ENCODE assay signal across 9 mouse cellular contexts in the genomic region with DNA sequence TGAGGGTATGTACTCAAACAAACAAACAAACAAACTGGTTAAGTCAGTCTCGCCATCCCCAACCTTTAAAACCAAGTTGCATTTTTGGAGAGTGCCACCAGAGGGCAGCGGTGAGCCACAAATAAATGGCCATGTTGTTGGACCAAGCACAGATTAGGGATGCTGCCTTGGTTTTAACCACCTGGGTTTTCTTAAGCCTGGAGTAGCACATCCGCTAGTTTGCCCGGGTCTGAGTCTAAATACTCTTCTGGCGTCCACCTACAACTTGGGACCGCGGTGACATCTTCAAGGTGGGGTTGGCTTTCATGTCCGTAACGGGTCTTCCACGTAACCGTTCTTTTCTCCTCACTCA. TPM values are rescaled to one million over a fixed set of nuclear protein-coding genes. Genes with fewer than 3 reads are reported as not detected.
DNase-seq lines count a peak whose midpoint lies in the region; ATAC-seq and TF ChIP-seq lines count a peak whose summit lies in the region.
"Had no signal": no experiment of that assay in that cellular context is flagged by ENCODE, and none has a peak within 500 bp of the region (broad histone marks: within the 10 kb centered on the region; RNA-seq: fewer than 3 reads in every experiment).

No protein-coding gene starts in this region.

- H3K36me3 ChIP-seq in ES-E14 (ENCODE audit: control insufficient read depth, insufficient read depth, low read length, poor library complexity, severe bottlenecking), result no peaks in the 10 kb centered on the region
- H3K36me3 ChIP-seq: heart, embryonic 13.5 days had no signal

- in situ Hi-C loops in ES-E14 (cut with MboI; ENCODE audit: low sequenced_read_pairs in 2 of 2, unreplicated experiment in 2 of 2), result loop anchor here (5.0 to 10.0 kb wide), 2 partner anchors 239 to 242 kb away; no protein-coding TSS in a partner anchor

- no peak overlapping the region for H3K27ac ChIP-seq in ES-E14 (ENCODE audit: insufficient read depth, low read depth, low read length, poor library complexity, severe bottlenecking)
- H3K27ac ChIP-seq: heart, embryonic 13.5 days had no signal

- H3K9ac ChIP-seq in ES-E14 (ENCODE audit: insufficient read depth, low read depth, low read length, poor library complexity, severe bottlenecking), result no peak overlapping the region
- H3K9ac ChIP-seq: heart, embryonic 13.5 days had no signal

- ATAC-seq in activated CD4-positive, CD25-positive, alpha-beta regulatory T cell, adult 4 months, result no peak

- H3K9me3 ChIP-seq in ES-E14 (ENCODE audit: control insufficient read depth, insufficient read depth, low read depth, low read length), result no peaks in the 10 kb centered on the region
- H3K9me3 ChIP-seq: heart, embryonic 13.5 days had no signal

- H3K4me1 ChIP-seq in ES-E14 (ENCODE audit: control insufficient read depth in 2 of 2, insufficient read depth in 2 of 2, low read length in 2 of 2, poor library complexity in 1 of 2), result 0 out of 4 replicates have a peak, but pooled peaks cover 0 to 2% of the 10 kb centered on the region in 2 experiments
- H3K4me1 ChIP-seq: heart, embryonic 13.5 days had no signal

- H3K4me3 ChIP-seq in ES-E14 (ENCODE audit: insufficient read depth in 1 of 2, low read depth in 1 of 2, low read length in 2 of 2, poor library complexity in 1 of 2, severe bottlenecking in 1 of 2), result no peak overlapping the region
- H3K4me3 ChIP-seq: heart, embryonic 13.5 days had no signal

- peak; percentile 70 for DNase-seq in A20 (ENCODE audit: low read depth, low spot score)
- peak; percentile 76 for DNase-seq in ES-E14 (ENCODE audit: low read depth, low spot score)
- peak; percentile 66 to 79 for DNase-seq in cerebellum, adult 18-20 months
- peak; percentile 73 to 78 for DNase-seq in frontal cortex, postnatal 25 days (ENCODE audit: low spot score in 2 of 2)
- peak; percentile 76 for DNase-seq in layer of hippocampus, adult 11-12 months (ENCODE audit: low spot score)
- peak; percentile 68 for DNase-seq in lung, postnatal 10 days
- DNase-seq in right cerebral cortex, adult 18-20 months, result peak; percentile 60

TF ChIP-seq in ES-E14, 5 proteins besides CTCF, POLR2A, EP300 and RAD21:
- TF ChIP-seq CHD2 (IDR thresholded peaks at IDR 0.05; ENCODE audit: low read depth, low read length), result no peak
- TF ChIP-seq HCFC1 (IDR thresholded peaks at IDR 0.05; ENCODE audit: borderline replicate concordance, insufficient read depth, low read length), result no peak
- peak; percentile 91 for TF ChIP-seq ZC3H11A (IDR thresholded peaks at IDR 0.05; ENCODE audit: borderline replicate concordance, low read depth, low read length)

RNA-seq across cellular contexts. Expression of gene Myh3, which starts 34.7 kb away (rescaled TPM):
- 1.3 and 1.5 TPM in 2 replicates for total RNA-seq in ES-E14 (2012; rRNA removed)
- polyA plus RNA-seq in activated CD4-positive, CD25-positive, alpha-beta regulatory T cell, adult 4 months (2017; shearing (Covaris generic)), result under 1 TPM in 1 of 2 experiments, not detected in 1; 0.19 TPM

RNA-seq across cellular contexts. Expression of gene Myh2, which starts 58.0 kb away (rescaled TPM):
- total RNA-seq in ES-E14 (2012; rRNA removed), result not detected in 2 replicates
- polyA plus RNA-seq in activated CD4-positive, CD25-positive, alpha-beta regulatory T cell, adult 4 months (2017; shearing (Covaris generic)), result not detected
- polyA plus RNA-seq: heart, embryonic 13.5 days had no signal
